Mouse (Mus musculus): ENCODE results near the gene Myb.

GRCm38 (mm10) chr10:21160537-21161358 is at the start of gene Myb:
- no peak for TF ChIP-seq GATA1 (IDR thresholded peaks at IDR 0.05; ENCODE audit: low read length)
- TF ChIP-seq TAL1 (IDR thresholded peaks at IDR 0.05; ENCODE audit: low read length) = no peak

Measured in erythroblast, embryonic 14.5 days (primary cell).